Mouse (Mus musculus): ENCODE data around the gene Otulin. TPM values are rescaled to one million over a fixed set of nuclear protein-coding genes. Genes with fewer than 3 reads are reported as not detected.

Gene Otulin
- polyA plus RNA-seq, 1 experiment from 2014 or later = 46.1 TPM

DNA sequence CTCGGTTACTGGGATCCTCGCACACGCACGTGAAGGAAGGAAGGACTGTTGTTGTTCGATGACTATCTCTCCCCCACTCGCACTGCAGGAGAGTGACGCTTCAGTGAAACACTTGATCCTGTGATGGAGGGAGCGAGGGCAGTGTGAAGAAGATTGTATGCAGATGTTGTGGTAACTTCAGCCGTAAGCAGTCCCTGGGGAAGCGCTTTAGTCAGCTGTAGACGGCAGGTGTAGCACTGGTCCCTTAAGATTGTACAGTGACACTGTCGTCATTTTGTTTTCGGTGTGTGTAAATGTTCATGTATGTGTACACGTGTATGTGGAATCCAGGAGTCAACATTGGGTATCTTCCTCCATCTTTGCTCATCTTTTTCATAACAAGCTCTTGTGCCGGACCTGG is 130.1 kb downstream of the Otulin start:
- Histone ChIP-seq H3K4me2 (ENCODE audit: low read length) (no peak overlapping the region), H3K27me3 (replicated peaks; ENCODE audit: control insufficient read depth, insufficient read depth, low read length) (no peaks in the 10 kb centered on the region), H3K9me3 (ENCODE audit: control insufficient read depth, low read length) (no peaks in the 10 kb centered on the region), H3K4me1 (replicated peaks; ENCODE audit: control insufficient read depth, insufficient read depth, low read length) (peaks cover 12% of the 10 kb centered on the region; the same call in 1 of the 2 replicates), H3K9ac (ENCODE audit: low read length) (no peak overlapping the region), H3K36me3 (ENCODE audit: control insufficient read depth, insufficient read depth, low read length) (no peaks in the 10 kb centered on the region), H3K4me3 (ENCODE audit: low read depth, low read length) (no peak overlapping the region), H3K27ac (ENCODE audit: low read depth) (no peak overlapping the region)
- ATAC-seq (replicated peaks; ENCODE audit: low FRiP score, low TSS enrichment, low read depth) (no peak), DNase-seq (ENCODE audit: low spot score) (no peak)
- 85% methylated on average over 15 of the region's 15 CpGs for WGBS

GRCm38 (mm10) chr15:27498078-27498477 is 132.4 kb downstream of the Otulin start:
- WGBS = 88% methylated on average over 5 of the region's 5 CpGs
- no peak for ATAC-seq (replicated peaks; ENCODE audit: low FRiP score, low TSS enrichment, low read depth)
- Histone ChIP-seq H3K9me3 (ENCODE audit: control insufficient read depth, low read length) (no peaks in the 10 kb centered on the region), H3K4me3 (ENCODE audit: low read depth, low read length) (no peak overlapping the region), H3K27ac (ENCODE audit: low read depth) (no peak overlapping the region), H3K4me2 (ENCODE audit: low read length) (no peak overlapping the region), H3K4me1 (replicated peaks; ENCODE audit: control insufficient read depth, insufficient read depth, low read length) (peaks cover 9% of the 10 kb centered on the region), H3K36me3 (ENCODE audit: control insufficient read depth, insufficient read depth, low read length) (no peaks in the 10 kb centered on the region), H3K9ac (ENCODE audit: low read length) (no peak overlapping the region), H3K27me3 (replicated peaks; ENCODE audit: control insufficient read depth, insufficient read depth, low read length) (no peaks in the 10 kb centered on the region)
- DNase-seq (ENCODE audit: low spot score) = no peak

- Histone ChIP-seq H3K27me3 (replicated peaks; ENCODE audit: control insufficient read depth, insufficient read depth, low read length) (no peaks in the 10 kb centered on the region), H3K4me2 (ENCODE audit: low read length) (no peak overlapping the region), H3K4me3 (ENCODE audit: low read depth, low read length) (no peak overlapping the region), H3K9me3 (ENCODE audit: control insufficient read depth, low read length) (no peaks in the 10 kb centered on the region), H3K27ac (ENCODE audit: low read depth) (no peak overlapping the region), H3K4me1 (replicated peaks; ENCODE audit: control insufficient read depth, insufficient read depth, low read length) (peaks cover 9% of the 10 kb centered on the region), H3K9ac (ENCODE audit: low read length) (no peak overlapping the region), H3K36me3 (ENCODE audit: control insufficient read depth, insufficient read depth, low read length) (no peaks in the 10 kb centered on the region)
- ATAC-seq (replicated peaks; ENCODE audit: low FRiP score, low TSS enrichment, low read depth) (no peak), DNase-seq (ENCODE audit: low spot score) (no peak)
- 66% methylated on average over 7 of the region's 7 CpGs for WGBS
These were observed 133.0 kb downstream of the Otulin start for GRCm38 (mm10) chr15:27497300-27497997.

DNA sequence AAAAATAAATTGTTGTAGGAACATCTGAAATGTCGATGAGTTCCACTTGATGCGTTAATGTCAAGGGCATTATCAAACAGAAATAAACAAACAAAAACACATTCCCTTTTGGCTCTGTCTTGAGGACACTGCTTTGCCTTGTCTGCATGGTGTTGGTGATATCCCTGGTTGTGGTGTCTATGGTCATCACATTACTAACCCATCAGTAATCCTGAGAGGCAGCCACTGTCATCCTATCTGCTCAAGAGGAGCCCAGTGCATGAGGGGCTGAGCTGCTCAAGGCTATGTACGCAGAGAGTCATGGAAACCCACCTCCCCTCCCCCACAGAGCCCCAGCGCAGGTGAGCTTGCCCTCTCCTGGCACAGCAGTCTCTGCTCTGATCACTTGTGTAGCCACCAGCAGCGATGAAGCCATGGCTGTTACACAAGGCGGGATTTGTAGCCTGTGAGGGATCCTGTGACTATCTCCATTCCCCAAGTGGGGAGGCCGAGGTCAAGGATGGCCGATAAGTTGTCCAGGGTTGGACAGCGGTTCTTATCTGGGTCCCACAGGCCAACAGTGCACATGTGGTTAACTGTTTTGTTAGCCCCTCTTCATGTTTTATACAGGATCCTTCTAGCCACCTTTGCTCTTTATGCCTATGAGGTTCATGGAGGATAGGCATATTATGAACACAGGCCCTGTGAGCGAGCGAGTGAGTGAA is 133.7 kb downstream of the Otulin start:
- H3K27ac ChIP-seq (ENCODE audit: low read depth) = no peak overlapping the region
- no peak overlapping the region for H3K4me2 ChIP-seq (ENCODE audit: low read length)
- H3K36me3 ChIP-seq (ENCODE audit: control insufficient read depth, insufficient read depth, low read length) = no peaks in the 10 kb centered on the region
- 87% methylated on average over 11 of the region's 11 CpGs for WGBS
- H3K4me3 ChIP-seq (ENCODE audit: low read depth, low read length) = no peak overlapping the region
- no peak overlapping the region for H3K9ac ChIP-seq (ENCODE audit: low read length)
- DNase-seq (ENCODE audit: low spot score) (no peak), ATAC-seq (replicated peaks; ENCODE audit: low FRiP score, low TSS enrichment, low read depth) (no peak)
- no peaks in the 10 kb centered on the region for H3K9me3 ChIP-seq (ENCODE audit: control insufficient read depth, low read length)
- no peaks in the 10 kb centered on the region for H3K27me3 ChIP-seq (replicated peaks; ENCODE audit: control insufficient read depth, insufficient read depth, low read length)
- peaks cover 9% of the 10 kb centered on the region for H3K4me1 ChIP-seq (replicated peaks; ENCODE audit: control insufficient read depth, insufficient read depth, low read length)

DNA sequence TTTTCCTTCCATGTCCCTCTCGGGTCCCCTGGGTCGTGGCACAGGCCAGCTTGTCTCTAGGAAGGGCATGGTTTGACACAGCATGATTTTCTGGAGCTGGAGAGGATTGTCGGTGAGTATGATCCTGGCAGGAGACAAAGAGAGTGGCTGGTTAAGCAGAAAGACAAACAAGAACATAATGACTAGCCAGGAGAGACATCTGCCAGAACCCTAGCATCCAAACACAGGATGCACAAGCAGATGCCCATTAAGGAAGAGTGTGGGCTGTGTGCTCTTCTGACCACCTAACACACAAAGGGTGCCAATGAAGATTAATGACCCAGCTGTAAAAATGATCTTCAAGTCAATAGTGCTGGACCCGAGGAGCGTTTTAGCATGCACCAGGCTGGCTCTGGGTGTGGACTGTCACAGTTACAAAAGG is 134.5 kb downstream of the Otulin start:
- no peaks in the 10 kb centered on the region for H3K36me3 ChIP-seq (ENCODE audit: control insufficient read depth, insufficient read depth, low read length)
- H3K9me3 ChIP-seq (ENCODE audit: control insufficient read depth, low read length) = no peaks in the 10 kb centered on the region
- ATAC-seq (replicated peaks; ENCODE audit: low FRiP score, low TSS enrichment, low read depth) = no peak
- 37% methylated on average over 5 of the region's 5 CpGs for WGBS
- no peaks in the 10 kb centered on the region for H3K27me3 ChIP-seq (replicated peaks; ENCODE audit: control insufficient read depth, insufficient read depth, low read length)
- no peak overlapping the region for H3K4me3 ChIP-seq (ENCODE audit: low read depth, low read length)
- DNase-seq (ENCODE audit: low spot score) = no peak
- H3K4me1 ChIP-seq (replicated peaks; ENCODE audit: control insufficient read depth, insufficient read depth, low read length) = peaks cover 9% of the 10 kb centered on the region
- no peak overlapping the region for H3K4me2 ChIP-seq (ENCODE audit: low read length)
- H3K9ac ChIP-seq (ENCODE audit: low read length) = no peak overlapping the region
- H3K27ac ChIP-seq (ENCODE audit: low read depth) = no peak overlapping the region

DNA sequence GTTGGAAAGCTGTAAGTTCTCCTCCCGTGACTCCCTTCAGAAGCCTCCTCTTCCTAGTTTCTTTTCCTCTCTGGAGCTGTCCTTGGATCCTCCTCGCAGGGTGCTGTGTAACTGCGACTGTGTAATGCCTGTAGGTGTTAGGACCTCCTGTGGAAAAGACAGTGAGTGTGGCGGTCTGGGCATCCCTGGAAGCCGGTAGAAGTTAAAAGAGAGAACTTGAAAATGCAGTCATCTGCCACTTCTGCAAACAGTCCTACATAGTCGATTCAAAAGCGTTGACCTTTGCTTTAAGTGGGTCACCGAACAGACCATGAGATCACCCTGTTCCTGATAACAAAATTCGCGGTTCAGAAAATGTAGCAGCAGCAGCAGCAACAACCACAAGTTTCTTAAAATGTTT is 137.0 kb downstream of the Otulin start:
- ATAC-seq (replicated peaks; ENCODE audit: low FRiP score, low TSS enrichment, low read depth) (no peak), DNase-seq (ENCODE audit: low spot score) (no peak)
- H3K36me3 ChIP-seq (ENCODE audit: control insufficient read depth, insufficient read depth, low read length) = no peaks in the 10 kb centered on the region
- H3K27ac ChIP-seq (ENCODE audit: low read depth) = no peak overlapping the region
- 48% methylated on average over 10 of the region's 10 CpGs for WGBS
- no peak overlapping the region for H3K4me3 ChIP-seq (ENCODE audit: low read depth, low read length)
- peaks cover 9% of the 10 kb centered on the region for H3K4me1 ChIP-seq (replicated peaks; ENCODE audit: control insufficient read depth, insufficient read depth, low read length)
- H3K9ac ChIP-seq (ENCODE audit: low read length) = no peak overlapping the region
- H3K4me2 ChIP-seq (ENCODE audit: low read length) = no peak overlapping the region
- H3K9me3 ChIP-seq (ENCODE audit: control insufficient read depth, low read length) = no peaks in the 10 kb centered on the region
- H3K27me3 ChIP-seq (replicated peaks; ENCODE audit: control insufficient read depth, insufficient read depth, low read length) = no peaks in the 10 kb centered on the region

DNA sequence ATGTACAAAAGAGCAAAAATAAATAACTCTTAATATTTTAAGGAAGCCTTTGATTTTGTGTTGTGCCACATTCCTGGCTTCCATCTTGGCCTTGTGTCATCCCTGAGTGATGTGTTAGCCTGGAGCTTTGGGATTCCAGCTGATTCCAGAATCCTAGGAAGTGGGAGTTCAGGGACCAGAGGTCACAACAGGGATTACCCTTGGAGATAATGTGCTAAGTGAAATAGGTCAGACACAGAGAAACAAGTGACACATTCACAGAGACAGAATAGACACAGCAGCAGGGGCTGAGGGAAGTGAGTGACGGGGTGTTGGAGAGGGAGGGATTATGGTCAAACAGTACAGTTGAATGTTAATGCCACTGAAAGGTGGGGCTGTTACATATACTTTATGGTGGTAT is 137.8 kb downstream of the Otulin start:
- no peak overlapping the region for H3K27ac ChIP-seq (ENCODE audit: low read depth)
- H3K4me2 ChIP-seq (ENCODE audit: low read length) = no peak overlapping the region
- no peaks in the 10 kb centered on the region for H3K9me3 ChIP-seq (ENCODE audit: control insufficient read depth, low read length)
- no peaks in the 10 kb centered on the region for H3K27me3 ChIP-seq (replicated peaks; ENCODE audit: control insufficient read depth, insufficient read depth, low read length)
- peaks cover 9% of the 10 kb centered on the region for H3K4me1 ChIP-seq (replicated peaks; ENCODE audit: control insufficient read depth, insufficient read depth, low read length)
- H3K9ac ChIP-seq (ENCODE audit: low read length) = no peak overlapping the region
- ATAC-seq (replicated peaks; ENCODE audit: low FRiP score, low TSS enrichment, low read depth) (no peak), DNase-seq (ENCODE audit: low spot score) (no peak)
- H3K36me3 ChIP-seq (ENCODE audit: control insufficient read depth, insufficient read depth, low read length) = no peaks in the 10 kb centered on the region
- H3K4me3 ChIP-seq (ENCODE audit: low read depth, low read length) = no peak overlapping the region
- 83% methylated on average over 1 of the region's 1 CpGs for WGBS

Data from intestine, embryonic 14.5 days (tissue).